Mouse (Mus musculus) embryo, embryonic 9.5 days (tissue): ENCODE data around the gene Trnt1.

Source experiments
- DNase-seq: peaks from one replicate; pipeline ENCODE4 v3.0.0-alpha.2; 2017; ENCODE audit errors: extremely low spot score

The Trnt1 gene

DNA sequence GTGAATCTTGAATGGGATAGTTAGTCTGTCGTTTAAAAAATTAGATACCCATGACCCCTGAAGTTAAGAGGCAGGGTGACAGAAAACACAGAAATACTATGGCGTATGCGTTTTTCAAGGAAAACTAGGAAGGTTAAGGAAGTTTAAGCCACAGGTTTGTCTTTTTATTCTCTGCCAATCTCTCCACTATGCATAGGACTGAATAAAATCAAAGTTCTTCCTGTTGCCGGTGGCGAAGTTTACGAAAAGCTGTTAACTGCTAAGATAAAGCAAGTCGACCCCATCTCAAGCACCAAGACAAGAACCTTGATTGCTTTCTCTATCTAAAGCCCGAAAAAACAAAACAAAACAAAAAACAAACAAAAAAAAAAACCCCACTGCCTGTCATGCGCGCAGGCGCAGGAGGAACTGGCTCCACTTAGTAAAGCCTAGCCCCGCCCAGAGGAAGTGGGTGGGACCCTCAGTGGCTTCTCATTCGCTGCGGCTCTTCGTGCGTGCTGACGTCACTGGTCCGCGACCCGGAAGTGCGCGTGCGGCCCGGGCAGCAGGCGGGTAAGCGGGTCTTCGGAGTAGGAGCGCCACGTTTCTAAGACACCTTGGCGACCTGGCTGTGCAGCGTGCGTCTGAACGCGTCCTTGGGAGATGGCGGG is at the start of gene Trnt1:
Trnt1 (plus strand) TSS at position 481 of the 650 bp plus-strand sequence.
- DNase-seq = peak; percentile 95

DNA sequence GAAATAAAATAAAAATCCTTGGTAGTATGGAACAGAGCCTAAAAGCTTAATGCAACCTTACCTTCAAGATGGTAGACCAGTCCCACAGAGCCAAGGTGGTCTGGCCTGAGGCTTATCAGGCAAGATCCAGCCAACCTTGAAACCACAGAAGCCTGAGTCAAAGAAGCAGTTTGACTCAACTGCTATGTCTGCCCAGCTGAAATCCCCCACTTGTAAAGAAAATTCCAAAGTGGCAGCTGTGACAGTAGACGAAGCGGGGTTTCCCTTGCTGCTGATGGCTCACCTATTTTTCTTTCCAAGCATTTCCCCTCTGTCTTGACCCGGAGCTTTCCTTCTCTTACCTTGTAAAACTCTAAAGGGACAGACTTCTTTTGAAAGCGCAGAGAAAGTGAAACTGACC is 43.3 kb upstream of the Trnt1 start:
- no peak for DNase-seq

DNA sequence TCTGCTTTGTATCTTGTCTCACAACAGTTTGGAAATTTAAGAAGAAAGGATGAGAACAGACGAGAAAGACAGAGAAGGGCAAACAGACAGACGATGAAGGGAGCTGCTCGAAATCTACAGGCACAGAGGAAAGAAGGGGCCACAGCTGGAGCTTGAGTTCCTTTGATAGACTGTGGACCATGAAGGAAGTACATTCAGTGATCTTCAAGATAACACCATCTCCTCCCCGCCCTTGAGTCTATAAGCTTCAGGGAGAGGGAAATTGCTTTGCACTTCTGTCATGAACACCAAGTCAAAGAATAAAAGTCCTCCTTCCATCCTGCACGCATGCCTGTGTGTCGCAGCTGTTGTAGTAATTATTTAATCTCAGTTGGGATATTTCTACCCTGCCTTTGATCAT is 42.8 kb upstream of the Trnt1 start:
- DNase-seq = no peak

DNA sequence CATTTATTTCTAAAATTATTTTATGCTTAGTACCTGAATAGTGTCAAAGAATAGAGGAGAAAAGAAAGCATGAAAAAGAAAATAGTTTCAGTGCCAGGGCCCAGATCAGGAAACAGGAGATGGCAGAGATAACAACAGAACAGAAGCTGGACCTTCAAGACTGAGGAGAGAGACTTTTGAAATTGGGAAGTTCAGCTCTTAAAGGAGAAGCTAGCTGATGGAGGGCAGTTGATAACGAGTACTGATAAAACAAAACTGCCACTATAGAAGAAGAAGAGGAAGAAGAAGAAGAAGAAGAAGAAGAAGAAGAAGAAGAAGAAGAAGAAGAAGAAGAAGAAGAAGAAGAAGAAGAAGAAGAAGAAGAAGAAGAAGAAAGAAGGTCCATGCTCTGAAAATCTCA is 41.2 kb upstream of the Trnt1 start:
- no peak for DNase-seq

DNA sequence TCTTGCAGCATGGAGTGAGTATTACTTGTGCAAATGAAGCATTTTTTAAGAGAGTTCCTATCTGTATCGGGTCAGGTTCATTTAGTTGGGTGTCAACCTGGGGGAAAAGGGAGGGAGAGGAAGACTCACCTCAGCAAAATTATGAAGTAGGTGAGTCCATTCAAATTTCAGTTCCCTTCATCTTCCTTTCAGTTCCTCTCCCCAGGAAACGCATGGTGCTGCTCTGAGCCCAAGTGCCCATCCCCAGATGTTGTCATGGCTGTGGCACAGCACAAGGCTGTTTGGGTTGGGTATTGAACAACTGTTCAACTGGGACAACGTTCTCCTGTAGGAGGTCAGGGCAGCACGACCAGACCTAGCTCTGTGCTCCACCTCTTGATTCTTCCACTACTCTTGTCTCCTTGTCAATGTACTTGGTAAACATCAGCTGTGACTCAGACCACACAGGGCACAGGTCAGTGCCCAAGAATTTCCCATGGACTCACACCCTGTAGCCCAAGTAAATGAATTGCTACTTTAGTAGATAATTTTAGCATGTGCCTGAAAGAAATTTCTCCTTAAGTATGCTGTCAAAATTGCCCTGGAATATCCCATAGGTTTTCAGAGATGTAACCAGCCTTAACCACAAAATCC is 39.1 kb upstream of the Trnt1 start:
- no peak for DNase-seq

DNA sequence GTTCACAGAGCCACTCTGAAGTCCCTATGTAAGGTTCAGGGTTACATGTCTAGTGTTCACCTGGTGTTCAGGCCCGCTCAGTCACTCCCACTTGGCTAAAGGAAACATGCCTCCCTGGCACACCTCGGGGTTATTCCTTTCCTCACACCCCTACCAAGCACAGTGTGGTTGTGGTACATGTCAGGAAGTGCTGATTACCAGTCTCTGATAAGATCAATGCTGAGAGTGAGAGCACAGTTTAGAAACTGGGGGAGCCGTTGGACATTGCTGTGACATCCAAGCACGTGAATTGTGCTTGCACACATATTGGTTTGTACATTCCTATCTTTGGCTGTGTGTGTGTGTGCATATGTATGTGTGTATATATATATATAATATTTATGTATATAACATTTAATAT is 36.4 kb upstream of the Trnt1 start:
- no peak for DNase-seq

DNA sequence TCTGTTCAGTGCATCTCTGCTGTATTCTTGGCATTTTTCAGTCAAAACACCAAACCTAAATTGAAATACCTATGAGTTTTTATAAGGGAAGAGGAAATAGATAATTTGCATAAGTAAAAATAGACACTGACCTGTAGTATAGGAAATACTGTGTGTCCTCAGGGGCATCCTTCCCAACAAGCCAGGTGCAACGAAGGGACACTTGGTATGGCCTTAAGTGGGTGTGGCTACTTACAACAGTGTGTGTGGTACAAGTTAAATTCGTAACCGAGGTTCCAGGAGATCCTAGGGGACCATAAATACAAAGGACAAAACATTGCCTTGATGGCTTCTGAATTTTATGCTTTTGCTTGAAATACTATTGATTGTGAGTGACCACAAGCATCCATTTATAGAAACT is 30.7 kb upstream of the Trnt1 start:
- DNase-seq = no peak

DNA sequence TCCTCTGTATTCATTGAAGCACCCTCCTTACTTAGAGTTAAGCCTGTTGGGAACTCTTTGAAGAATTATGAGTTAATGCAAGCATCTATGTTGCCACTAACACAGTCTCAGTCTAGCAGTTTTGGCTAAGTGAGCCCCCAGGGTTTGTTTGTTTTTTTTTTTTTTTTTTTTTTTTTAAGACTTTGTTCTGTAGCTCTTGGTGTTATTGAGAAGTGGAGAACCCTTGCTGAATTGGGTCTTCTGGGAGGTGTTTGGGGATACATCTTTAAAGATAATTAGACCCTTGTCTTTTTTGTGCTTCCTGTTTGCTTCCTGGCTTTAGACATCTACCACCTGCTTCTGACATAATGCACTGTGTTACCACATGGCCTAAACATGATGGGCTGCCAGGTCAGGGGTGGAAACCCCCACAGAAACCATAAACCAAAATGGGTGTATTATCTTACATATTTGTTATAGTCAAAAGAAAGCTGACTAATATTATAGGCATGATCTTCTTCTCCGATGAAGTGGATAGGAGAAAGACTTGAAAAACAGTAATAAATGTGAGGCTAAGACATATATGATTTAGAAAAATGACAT is 28.6 kb upstream of the Trnt1 start:
- no peak for DNase-seq

DNA sequence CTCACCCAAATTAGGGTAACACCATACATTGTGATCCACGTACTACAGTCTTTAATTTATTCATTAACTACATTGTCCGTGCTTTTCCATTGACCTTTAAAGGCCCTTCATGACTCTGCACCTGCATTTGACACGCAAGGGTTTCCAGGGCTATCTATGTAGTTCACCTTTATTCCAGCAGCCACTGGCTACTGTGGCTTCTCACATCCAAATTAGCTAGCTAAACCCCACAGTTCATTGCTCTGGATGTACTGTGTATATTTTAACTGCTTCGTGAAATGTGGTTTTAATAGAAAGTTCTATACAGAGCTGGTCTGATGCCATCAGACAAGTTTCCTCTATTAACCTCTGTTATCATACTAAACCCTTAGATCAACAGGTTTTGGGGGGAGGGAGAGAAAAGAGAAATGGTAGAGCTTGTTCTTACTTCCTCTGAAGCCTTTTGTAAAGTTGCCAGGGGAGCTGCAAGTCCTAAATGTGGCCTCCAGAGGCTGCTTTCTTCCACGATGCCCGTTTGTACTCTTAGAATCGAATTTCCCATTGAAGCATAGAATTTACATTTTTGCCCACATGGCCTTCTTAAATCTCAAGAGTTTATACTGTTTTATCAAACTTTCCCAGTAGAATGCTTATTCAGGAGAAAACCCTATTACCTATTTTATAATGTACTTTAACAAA is 25.2 kb upstream of the Trnt1 start:
- no peak for DNase-seq

DNA sequence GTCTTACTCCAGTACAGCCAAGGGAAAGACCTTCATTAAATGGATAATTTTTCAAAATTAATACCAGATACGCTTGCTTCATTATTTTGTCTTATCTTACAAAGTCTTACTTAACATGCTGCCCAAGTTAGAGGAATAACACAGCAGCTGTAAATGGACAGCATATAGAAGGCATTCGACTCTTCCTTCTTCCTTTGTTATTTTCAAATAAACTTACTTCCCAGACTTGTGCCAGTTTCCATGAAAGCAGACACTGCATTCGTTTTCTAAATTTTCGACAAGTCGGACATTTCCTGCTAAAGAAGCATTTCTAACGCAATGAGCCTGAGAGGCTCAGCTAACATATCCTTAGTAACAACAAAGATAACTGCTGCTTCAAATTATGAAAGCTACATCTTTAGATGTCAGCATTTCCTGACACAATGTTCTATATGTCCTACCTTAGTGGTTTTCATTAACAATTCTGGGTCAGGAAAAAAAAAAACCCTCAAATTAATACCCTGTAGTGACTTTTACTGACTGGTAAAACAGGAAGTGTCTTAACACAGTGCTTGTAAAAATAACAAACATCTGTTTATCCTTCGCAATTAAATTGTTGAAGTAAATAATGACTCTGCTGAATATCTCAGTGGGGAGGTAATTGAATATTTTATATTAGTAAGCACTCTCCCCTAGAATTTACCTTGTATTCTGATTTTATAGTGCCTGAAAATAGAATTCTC is 23.1 kb upstream of the Trnt1 start:
- no peak for DNase-seq

DNA sequence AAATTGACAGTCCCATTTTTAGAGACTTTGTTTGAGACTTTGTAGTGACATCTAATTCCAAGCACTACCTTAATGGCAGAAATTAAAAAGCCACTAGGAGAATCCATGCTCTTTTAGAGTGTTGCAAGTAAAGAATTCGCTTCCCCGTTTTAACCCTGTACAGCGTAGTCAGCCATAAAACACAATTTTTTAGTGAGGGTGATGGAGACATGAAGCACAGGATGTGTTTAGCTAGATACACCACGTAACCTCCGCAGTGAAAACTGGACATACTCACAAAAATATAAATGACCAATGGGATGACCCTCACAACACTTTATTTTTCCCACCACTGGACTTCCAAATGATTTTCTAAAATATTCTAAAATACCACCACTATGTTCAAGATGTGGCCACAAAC is 21.7 kb upstream of the Trnt1 start:
- DNase-seq = no peak

DNA sequence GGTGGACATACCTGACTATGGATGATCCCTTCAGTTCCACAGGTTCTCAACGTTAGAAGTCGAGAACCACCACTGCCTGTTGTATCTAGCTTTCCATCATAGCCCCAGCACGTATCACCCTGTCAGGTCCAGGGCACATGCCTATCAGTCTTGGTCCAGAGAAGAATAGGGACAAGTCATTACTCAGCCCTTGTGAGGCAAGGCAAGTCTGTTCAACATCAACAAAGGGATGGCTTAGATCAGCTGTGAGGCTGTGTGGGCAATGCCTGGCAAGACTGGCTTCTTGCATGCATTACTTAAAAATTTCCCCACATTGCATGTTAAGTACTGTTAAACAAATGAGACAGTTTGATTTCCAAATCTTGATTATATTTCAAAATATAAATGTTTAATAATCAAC is 21.1 kb upstream of the Trnt1 start:
- no peak for DNase-seq

DNA sequence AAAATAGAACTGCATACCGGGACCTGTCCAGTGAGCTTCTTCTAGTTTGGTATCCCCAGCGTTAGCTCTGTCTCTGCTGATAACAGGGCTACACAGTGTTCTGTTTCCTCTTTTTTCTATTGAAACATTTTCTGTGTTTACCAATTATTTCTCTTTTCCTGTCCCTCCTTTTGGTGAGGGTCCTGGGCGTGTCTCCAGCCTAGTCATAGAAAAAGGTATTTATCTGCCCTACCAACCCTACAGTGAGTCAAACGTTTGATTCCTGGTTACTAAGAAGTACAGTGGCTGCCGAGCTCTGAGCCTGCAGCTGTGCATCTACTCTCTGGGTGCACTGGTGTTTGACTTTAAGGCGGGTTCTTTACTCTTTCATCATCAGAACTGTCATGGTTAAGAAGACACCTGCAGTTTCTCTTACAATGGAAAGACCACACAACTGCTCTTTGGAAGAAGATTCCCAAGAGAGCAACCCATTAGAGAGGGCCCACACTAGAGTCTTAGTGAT is 20.0 kb upstream of the Trnt1 start, which contains the start of gene Il5ra:
Il5ra (minus strand) TSS at position 151 of the 502 bp plus-strand sequence.
- no peak for DNase-seq

DNA sequence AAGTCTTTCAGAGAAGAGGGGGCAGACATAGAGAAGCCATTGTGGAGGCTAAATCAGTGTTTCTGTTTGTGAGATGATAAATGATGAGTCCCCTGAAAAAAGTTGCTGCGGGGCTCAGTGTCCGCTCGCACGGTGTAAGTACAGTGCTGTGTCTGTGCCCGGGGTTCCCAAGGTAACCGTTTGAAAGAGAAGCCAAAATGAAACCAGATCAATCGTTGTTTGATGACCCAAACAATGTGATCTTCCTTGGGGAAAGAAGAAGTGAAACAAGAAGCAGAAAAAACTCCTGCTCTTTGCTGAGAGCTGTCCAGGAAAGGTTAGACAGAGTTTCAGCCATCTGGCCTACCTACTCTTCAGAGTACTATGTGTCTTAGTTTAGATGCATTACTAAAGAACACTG is 18.6 kb upstream of the Trnt1 start:
- DNase-seq = no peak

DNA sequence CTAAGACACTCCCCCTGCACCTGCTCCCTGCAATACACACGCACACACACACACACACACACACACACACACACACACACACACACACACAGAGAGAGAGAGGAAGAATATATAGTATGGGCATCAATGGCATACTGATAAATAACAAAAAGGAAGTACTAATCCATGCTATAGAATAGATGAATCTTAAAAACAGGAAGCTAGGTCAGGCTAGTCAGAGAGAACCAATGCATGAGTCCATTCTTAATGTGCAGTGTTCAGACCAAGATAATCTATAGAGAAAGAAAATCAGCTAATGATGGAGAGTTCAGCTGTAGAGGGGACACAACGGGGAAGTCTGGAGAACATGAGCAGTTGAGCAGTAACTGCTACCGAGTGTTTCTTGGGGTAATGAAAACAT is 10.6 kb upstream of the Trnt1 start:
- no peak for DNase-seq

DNA sequence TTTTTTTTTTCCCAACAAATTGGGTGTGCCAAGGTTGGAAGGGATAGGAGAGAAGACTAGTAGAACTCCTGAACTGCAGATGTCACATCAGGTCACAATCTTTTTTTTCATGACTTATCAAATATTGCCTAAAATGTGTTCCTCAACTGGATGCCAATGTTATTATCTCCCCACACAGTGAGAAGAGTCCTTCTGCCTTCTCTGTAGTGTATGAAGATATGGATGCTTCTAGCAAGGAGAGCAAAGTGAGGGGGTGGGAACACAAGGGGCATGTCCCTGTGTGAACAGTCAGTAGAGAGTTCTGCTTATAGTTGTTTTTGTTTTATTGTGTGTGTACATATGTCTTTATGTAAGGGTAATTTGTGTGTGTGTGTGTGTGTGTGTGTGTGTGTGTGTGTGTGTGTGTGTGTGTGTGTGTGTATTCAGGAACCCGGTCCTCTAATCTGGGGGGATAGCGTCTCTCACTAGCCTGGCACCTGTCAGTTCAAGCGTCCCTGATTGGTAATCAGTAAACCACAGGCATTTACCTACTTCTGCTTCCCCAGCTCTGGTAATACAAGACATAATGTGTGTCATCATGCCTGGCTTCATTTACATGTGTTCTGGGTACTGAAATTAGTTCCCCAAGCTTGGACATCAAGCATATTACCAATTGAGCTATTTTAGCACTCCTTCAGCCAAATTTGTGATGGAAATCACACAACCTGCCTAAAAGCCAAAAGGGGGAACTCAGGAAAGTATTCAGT is 8.3 kb upstream of the Trnt1 start:
- DNase-seq = no peak

DNA sequence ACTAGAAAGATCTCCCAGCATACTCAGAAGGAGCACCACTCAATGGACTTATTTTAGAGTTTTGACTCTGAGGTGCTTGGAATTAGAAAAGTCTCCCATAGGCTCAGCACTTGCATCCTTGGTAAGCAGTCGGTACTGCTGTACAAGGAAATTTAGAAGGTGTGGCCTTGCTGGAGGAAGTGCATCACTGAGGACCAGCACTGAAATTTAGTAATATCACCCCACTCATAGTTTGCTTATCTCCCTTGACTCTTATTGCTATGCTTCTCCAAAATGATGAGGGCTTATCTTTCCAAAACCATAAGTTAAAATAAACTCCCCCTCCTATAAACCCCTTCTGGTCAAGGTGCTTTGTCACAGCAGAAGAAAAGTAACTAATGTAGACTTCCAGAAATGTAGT is 7.4 kb upstream of the Trnt1 start:
- DNase-seq = no peak

DNA sequence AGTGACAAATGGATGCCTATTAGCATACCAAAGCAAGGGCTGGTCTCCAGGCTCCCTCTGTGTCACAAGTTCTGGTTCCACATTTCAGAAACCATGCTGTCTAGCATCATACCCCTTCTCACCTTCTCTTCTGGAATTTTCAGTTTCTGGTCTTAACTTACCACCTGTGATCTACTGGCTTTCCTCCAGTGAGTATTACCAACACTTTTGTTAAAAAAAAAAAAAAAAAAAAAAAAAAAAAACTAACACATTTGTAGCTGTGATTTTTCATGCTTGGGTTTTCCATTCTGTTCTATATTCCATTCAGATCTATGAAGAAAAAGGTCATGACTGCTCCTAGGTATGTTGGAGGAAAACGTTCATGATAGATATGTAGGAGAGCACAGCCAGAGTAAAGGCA is 3.0 kb upstream of the Trnt1 start:
- DNase-seq = no peak

DNA sequence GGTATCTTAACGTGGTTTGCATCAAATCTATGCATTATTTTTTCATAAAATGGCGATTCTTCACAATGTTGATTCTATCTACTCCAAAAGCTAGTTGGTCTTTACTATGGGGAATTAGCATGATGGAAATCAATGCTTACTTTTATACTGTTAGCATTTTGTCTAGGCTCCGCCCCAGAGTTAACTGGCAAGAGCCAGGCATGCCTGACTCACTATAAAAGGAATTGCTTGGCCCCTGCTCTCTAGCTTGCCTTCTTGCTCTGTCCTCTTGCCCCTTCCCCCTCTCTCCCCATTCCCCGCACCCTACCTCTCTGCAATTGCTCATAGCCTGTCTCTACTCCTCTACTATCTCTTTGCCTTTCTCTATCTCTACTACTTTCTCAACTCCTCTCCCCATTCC is 2.1 kb upstream of the Trnt1 start:
- DNase-seq = no peak

DNA sequence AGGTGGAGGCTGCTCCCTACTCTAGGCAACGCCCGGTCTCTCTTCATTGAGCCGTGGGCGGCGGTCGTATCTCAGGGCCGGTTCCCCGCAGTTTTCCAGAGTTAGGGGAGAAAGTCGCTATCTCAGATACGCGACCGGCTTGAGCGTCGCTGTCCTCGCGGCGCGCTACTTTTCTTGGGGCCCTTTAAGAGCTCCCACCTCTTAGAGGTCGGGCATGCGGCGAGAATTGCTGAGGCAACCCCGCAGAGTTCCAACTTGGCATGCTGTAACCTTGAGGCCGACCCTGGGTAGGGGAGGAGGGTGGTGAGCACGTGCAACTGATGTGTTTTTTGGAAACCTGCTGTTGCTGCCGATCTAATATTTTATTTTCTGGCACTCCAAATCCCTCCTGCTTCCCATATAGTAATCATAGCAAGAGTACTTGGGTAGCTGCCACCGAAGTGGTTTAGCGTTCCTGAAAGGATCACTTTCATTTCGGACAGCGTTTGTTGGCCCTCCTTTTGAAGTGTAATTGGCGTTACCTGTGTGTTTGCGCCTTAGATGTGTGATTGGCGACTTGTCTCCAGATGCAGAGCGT is 458 bp downstream of the Trnt1 start:
- no peak for DNase-seq

DNA sequence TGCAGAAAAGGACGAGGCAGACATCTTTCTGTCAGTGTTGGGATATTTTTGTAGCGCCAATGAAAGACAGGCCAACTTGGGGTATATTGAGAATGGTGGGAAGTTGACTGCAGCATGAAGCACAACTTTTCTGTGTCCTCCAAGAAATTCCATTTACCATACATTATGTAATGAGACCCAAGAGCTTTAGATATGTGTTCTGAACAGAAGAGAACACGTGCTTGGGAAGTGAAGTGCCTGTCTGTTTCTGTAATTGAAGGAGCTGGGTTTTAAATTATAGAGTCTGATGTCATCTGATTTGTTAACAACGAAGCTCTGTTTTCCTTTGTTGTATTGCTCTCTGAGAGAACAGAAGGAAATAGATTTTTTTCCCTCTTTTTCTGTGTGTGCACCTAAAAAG is 1.1 kb downstream of the Trnt1 start:
- DNase-seq = no peak
